Mouse (Mus musculus) right cerebral cortex, postnatal 36 days (tissue): Measurements from ENCODE around the gene Atxn1.

Experiments used
- DNase-seq, 2 experiments: peaks; one replicate each; pipeline ENCODE4 v3.0.0; 2022; ENCODE audit warnings: low spot score in 2 of 2, mixed read lengths in 1 of 2

The Atxn1 gene

GRCm38 (mm10) chr13:45865620-45866019 lies 99.2 kb downstream of the Atxn1 start:
- DNase-seq, result no peak

- DNase-seq, result no peak
These were observed 101.0 kb downstream of the Atxn1 start for GRCm38 (mm10) chr13:45863779-45864178.

- no peak for DNase-seq
These were observed 102.8 kb downstream of the Atxn1 start for GRCm38 (mm10) chr13:45861885-45862605.

- no peak for DNase-seq
These were observed 103.7 kb downstream of the Atxn1 start for GRCm38 (mm10) chr13:45861098-45861580.

- no peak for DNase-seq
These were observed 105.6 kb downstream of the Atxn1 start for GRCm38 (mm10) chr13:45859081-45859709.

- no peak for DNase-seq
These were observed 107.4 kb downstream of the Atxn1 start for GRCm38 (mm10) chr13:45857416-45857815.

- DNase-seq, result no peak
These were observed 110.3 kb downstream of the Atxn1 start for GRCm38 (mm10) chr13:45854531-45854930.

- no peak for DNase-seq
These were observed 111.1 kb downstream of the Atxn1 start for GRCm38 (mm10) chr13:45853691-45854090.

- no peak for DNase-seq
These were observed 112.5 kb downstream of the Atxn1 start for GRCm38 (mm10) chr13:45852288-45852687.

GRCm38 (mm10) chr13:45851746-45852145 lies 113.1 kb downstream of the Atxn1 start:
- DNase-seq, result no peak

- no peak for DNase-seq
These were observed 113.7 kb downstream of the Atxn1 start for GRCm38 (mm10) chr13:45851156-45851555.

- no peak for DNase-seq
These were observed 114.4 kb downstream of the Atxn1 start for GRCm38 (mm10) chr13:45850181-45850974.

- DNase-seq, result no peak
These were observed 115.4 kb downstream of the Atxn1 start for GRCm38 (mm10) chr13:45849145-45850023.

GRCm38 (mm10) chr13:45842511-45843055 lies 122.2 kb downstream of the Atxn1 start:
- no peak for DNase-seq

GRCm38 (mm10) chr13:45839901-45840300 lies 124.9 kb downstream of the Atxn1 start:
- DNase-seq, result no peak

GRCm38 (mm10) chr13:45837609-45838220 lies 127.1 kb downstream of the Atxn1 start:
- no peak for DNase-seq

GRCm38 (mm10) chr13:45836377-45837054 lies 128.3 kb downstream of the Atxn1 start:
- no peak for DNase-seq

- DNase-seq, result no peak
These were observed 130.5 kb downstream of the Atxn1 start for GRCm38 (mm10) chr13:45834300-45834699.

GRCm38 (mm10) chr13:45832695-45833350 lies 132.0 kb downstream of the Atxn1 start:
- DNase-seq, result no peak
